Comparison of ENCODE assay signal across 22 mouse cellular contexts in the genomic region with DNA sequence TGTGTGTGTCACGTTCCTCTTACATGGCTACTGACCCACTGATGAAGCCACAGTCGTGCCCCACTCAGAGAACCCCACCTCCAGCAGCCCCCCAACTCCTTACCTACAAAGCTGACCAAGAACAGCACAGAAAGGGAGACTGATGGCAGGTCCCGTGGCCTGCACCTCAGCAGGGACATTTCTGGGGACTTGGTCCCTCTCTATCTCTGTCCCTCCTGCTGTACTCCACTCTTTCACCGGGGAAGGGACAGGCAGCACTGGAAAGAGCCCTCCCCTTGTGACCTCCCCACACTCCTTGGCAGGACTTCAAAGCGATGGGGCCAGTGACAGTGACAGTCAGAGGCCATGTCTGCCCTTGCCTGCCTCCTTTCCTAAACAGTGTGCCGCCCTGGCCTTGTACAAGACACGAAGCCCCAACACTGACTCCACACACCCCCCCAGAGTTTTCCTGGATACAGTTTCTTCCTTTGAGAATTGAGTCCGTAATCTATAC. TPM values are rescaled to one million over a fixed set of nuclear protein-coding genes. Genes with fewer than 3 reads are reported as not detected.
DNase-seq lines count a peak whose midpoint lies in the region; ATAC-seq and TF ChIP-seq lines count a peak whose summit lies in the region.
"Had no signal": no experiment of that assay in that cellular context is flagged by ENCODE, and none has a peak within 500 bp of the region (broad histone marks: within the 10 kb centered on the region; RNA-seq: fewer than 3 reads in every experiment).

A gene (minus strand): TSS at position 222 of the 493 bp plus-strand sequence.
A gene (minus strand): TSS at position 278 of the 493 bp plus-strand sequence.

- H3K9me3 ChIP-seq in heart, embryonic 10.5 days, result no peaks in the 10 kb centered on the region
- H3K9me3 ChIP-seq in midbrain, embryonic 11.5 days (ENCODE audit: control insufficient read depth, low read length), result no peaks in the 10 kb centered on the region
- no peaks in the 10 kb centered on the region for H3K9me3 ChIP-seq in midbrain, embryonic 13.5 days
- H3K9me3 ChIP-seq in liver, embryonic 12.5 days (replicated peaks), result no peaks in the 10 kb centered on the region
- H3K9me3 ChIP-seq: heart, embryonic 12.5 days; kidney, embryonic 15.5 days had no signal

- peak within 1 kb of the TSS; percentile 33; the same call in 1 of the 2 replicates for H3K27ac ChIP-seq in heart, embryonic 10.5 days
- no peak within 1 kb of the TSS for H3K27ac ChIP-seq in midbrain, embryonic 11.5 days (ENCODE audit: low read depth, low read length)
- H3K27ac ChIP-seq in midbrain, embryonic 13.5 days, result no peak within 1 kb of the TSS
- H3K27ac ChIP-seq in liver, embryonic 12.5 days, result peak within 1 kb of the TSS; percentile 61
- no peak within 1 kb of the TSS for H3K27ac ChIP-seq in layer of hippocampus, adult 2 months
- H3K27ac ChIP-seq: kidney, embryonic 15.5 days had no signal

- H3K4me1 ChIP-seq in heart, embryonic 10.5 days, result peaks cover 10% of the 10 kb centered on the region
- no peaks in the 10 kb centered on the region for H3K4me1 ChIP-seq in midbrain, embryonic 11.5 days (ENCODE audit: control insufficient read depth, insufficient read depth, low read length)
- H3K4me1 ChIP-seq in midbrain, embryonic 13.5 days (replicated peaks), result no peaks in the 10 kb centered on the region
- peaks cover 41% of the 10 kb centered on the region for H3K4me1 ChIP-seq in liver, embryonic 12.5 days

- 49% methylated on average over 8 of the region's 8 CpGs for WGBS in heart, embryonic 10.5 days
- 66% methylated on average over 8 of the region's 8 CpGs for WGBS in midbrain, embryonic 11.5 days
- 68% methylated on average over 8 of the region's 8 CpGs for WGBS in midbrain, embryonic 13.5 days
- WGBS in liver, embryonic 12.5 days (ENCODE audit: insufficient replicate concordance), result 53% methylated on average over 8 of the region's 8 CpGs

- TF ChIP-seq CTCF in layer of hippocampus, adult 2 months (conservative IDR thresholded peaks at IDR 0.05), result no peak

- 0 out of 2 replicates have a peak within 1 kb of the TSS, but pooled peaks have one; percentile 5 for H3K9ac ChIP-seq in midbrain, embryonic 11.5 days (ENCODE audit: low read length)
- no peak within 1 kb of the TSS for H3K9ac ChIP-seq in midbrain, embryonic 13.5 days (replicated peaks)
- no peak within 1 kb of the TSS for H3K9ac ChIP-seq in liver, embryonic 12.5 days
- H3K9ac ChIP-seq: heart, embryonic 12.5 days; kidney, embryonic 15.5 days had no signal

- no peaks in the 10 kb centered on the region for H3K27me3 ChIP-seq in heart, embryonic 10.5 days (ENCODE audit: insufficient read depth, poor library complexity, severe bottlenecking)
- no peaks in the 10 kb centered on the region for H3K27me3 ChIP-seq in midbrain, embryonic 11.5 days (ENCODE audit: control insufficient read depth, insufficient read depth, low read length)
- H3K27me3 ChIP-seq in midbrain, embryonic 13.5 days, result no peaks in the 10 kb centered on the region
- no peaks in the 10 kb centered on the region for H3K27me3 ChIP-seq in liver, embryonic 12.5 days (replicated peaks)
- H3K27me3 ChIP-seq: heart, embryonic 12.5 days; kidney, embryonic 15.5 days had no signal

- no peak for DNase-seq in heart, embryonic 10.5 days (ENCODE audit: low spot score)
- DNase-seq in heart, adult 8-10 months (ENCODE audit: low spot score), result no peak
- peak; percentile 64 for DNase-seq in midbrain, embryonic 11.5 days (ENCODE audit: low spot score, missing footprints)
- DNase-seq in cerebellum, adult 18-20 months, result no peak
- no peak for DNase-seq in cerebellum, postnatal 36 days
- no peak for DNase-seq in layer of hippocampus, adult 2 months (ENCODE audit: low spot score in 2 of 2)
- DNase-seq: gastrocnemius, postnatal 36 days; layer of hippocampus, postnatal 36 days; lung, adult 18-20 months; retina, postnatal 1 day; thymus, adult 18-20 months had no signal

- ATAC-seq in midbrain, embryonic 11.5 days (ENCODE audit: low FRiP score), result no peak
- no peak for ATAC-seq in midbrain, embryonic 13.5 days
- ATAC-seq in liver, embryonic 12.5 days, result no peak
- ATAC-seq: midbrain, embryonic 16.5 days had no signal

- no peak within 1 kb of the TSS for H3K4me3 ChIP-seq in heart, embryonic 10.5 days
- H3K4me3 ChIP-seq in midbrain, embryonic 11.5 days (ENCODE audit: low read depth, low read length), result no peak within 1 kb of the TSS
- no peak within 1 kb of the TSS for H3K4me3 ChIP-seq in midbrain, embryonic 13.5 days (replicated peaks)
- no peak within 1 kb of the TSS for H3K4me3 ChIP-seq in liver, embryonic 12.5 days
- H3K4me3 ChIP-seq in layer of hippocampus, adult 2 months, result no peak within 1 kb of the TSS
- H3K4me3 ChIP-seq: heart, embryonic 12.5 days; kidney, embryonic 15.5 days had no signal

- H3K4me2 ChIP-seq in midbrain, embryonic 11.5 days, result no peak within 1 kb of the TSS
- H3K4me2 ChIP-seq in midbrain, embryonic 13.5 days (replicated peaks), result no peak within 1 kb of the TSS
- H3K4me2 ChIP-seq in liver, embryonic 12.5 days, result no peak within 1 kb of the TSS
- H3K4me2 ChIP-seq: heart, embryonic 12.5 days; kidney, embryonic 15.5 days had no signal

- no peaks in the 10 kb centered on the region for H3K36me3 ChIP-seq in heart, embryonic 10.5 days
- no peaks in the 10 kb centered on the region for H3K36me3 ChIP-seq in midbrain, embryonic 11.5 days (ENCODE audit: control insufficient read depth, insufficient read depth, low read length)
- H3K36me3 ChIP-seq in midbrain, embryonic 13.5 days, result no peaks in the 10 kb centered on the region
- H3K36me3 ChIP-seq in liver, embryonic 12.5 days, result no peaks in the 10 kb centered on the region
- H3K36me3 ChIP-seq: heart, embryonic 12.5 days; kidney, embryonic 15.5 days had no signal

RNA-seq across cellular contexts. Expression of the first gene that starts in this region (rescaled TPM):
- polyA plus RNA-seq in heart, embryonic 10.5 days (2016; fragmentation: Nextera tagmentation; extraction: Ambion mirVana), result 0.46 TPM in 1 of 2 replicates, not detected in the other
- not detected for total RNA-seq in heart, adult 8-10 months (2022)
- polyA plus RNA-seq in midbrain, embryonic 11.5 days (2014; fragmentation: Nextera tagmentation; extraction: Ambion mirVana), result not detected in 2 replicates
- polyA plus RNA-seq in midbrain, embryonic 13.5 days (2015; fragmentation: Nextera tagmentation; extraction: Ambion mirVana), result not detected in 2 replicates
- polyA plus RNA-seq in liver, embryonic 12.5 days (2016; fragmentation: Nextera tagmentation; extraction: Ambion mirVana), result 2.7 and 4.9 TPM in 2 replicates
- total RNA-seq in layer of hippocampus, adult 2 months (2021), result not detected
- total RNA-seq: gastrocnemius, postnatal 36 days; hematopoietic stem cell, adult 5-6 weeks; layer of hippocampus, postnatal 36 days; left cerebral cortex, postnatal 36 days; megakaryocyte, adult 5-6 weeks had no signal
- polyA plus RNA-seq: embryonic facial prominence, embryonic 11.5 days; forebrain, embryonic 11.5 days; frontal cortex, adult 2 months; heart, embryonic 12.5 days; midbrain, embryonic 16.5 days had no signal

RNA-seq across cellular contexts. Expression of the second gene that starts in this region (rescaled TPM):
- 0.65 TPM in 1 of 2 replicates, not detected in the other for polyA plus RNA-seq in heart, embryonic 10.5 days (2016; fragmentation: Nextera tagmentation; extraction: Ambion mirVana)
- total RNA-seq in heart, adult 8-10 months (2022), result not detected
- not detected in 2 replicates for polyA plus RNA-seq in midbrain, embryonic 11.5 days (2014; fragmentation: Nextera tagmentation; extraction: Ambion mirVana)
- not detected in 2 replicates for polyA plus RNA-seq in midbrain, embryonic 13.5 days (2015; fragmentation: Nextera tagmentation; extraction: Ambion mirVana)
- polyA plus RNA-seq in liver, embryonic 12.5 days (2016; fragmentation: Nextera tagmentation; extraction: Ambion mirVana), result 15.4 and 18.1 TPM in 2 replicates
- total RNA-seq in layer of hippocampus, adult 2 months (2021), result not detected
- total RNA-seq: hematopoietic stem cell, adult 5-6 weeks; layer of hippocampus, postnatal 36 days; left cerebral cortex, postnatal 36 days had no signal
- polyA plus RNA-seq: embryonic facial prominence, embryonic 11.5 days; forebrain, embryonic 11.5 days; frontal cortex, adult 2 months; midbrain, embryonic 16.5 days had no signal

Comparison
In these comparisons a context has a peak if more than half of its experiments do, and no peak if none do; other contexts are left out.
1. Peak in DNase-seq and H3K9ac ChIP-seq in midbrain, embryonic 11.5 days; RNA of the genes that start here not detected or under 1 TPM.
2. H3K27ac ChIP-seq: peak in heart, embryonic 10.5 days (single experiment) and liver, embryonic 12.5 days (single experiment); none in midbrain, embryonic 11.5 days (single experiment), midbrain, embryonic 13.5 days (single experiment) and layer of hippocampus, adult 2 months (single experiment).